Mouse (Mus musculus) thymus, postnatal 25 days (tissue): ENCODE data around the gene Mchr1.
A peak's percentile ranks its signal among the peaks of the same experiment; 100 is the strongest.

Source experiments
- DNase-seq: peaks from one replicate; pipeline ENCODE4 v3.0.0; 2022

Mchr1 gene

DNA sequence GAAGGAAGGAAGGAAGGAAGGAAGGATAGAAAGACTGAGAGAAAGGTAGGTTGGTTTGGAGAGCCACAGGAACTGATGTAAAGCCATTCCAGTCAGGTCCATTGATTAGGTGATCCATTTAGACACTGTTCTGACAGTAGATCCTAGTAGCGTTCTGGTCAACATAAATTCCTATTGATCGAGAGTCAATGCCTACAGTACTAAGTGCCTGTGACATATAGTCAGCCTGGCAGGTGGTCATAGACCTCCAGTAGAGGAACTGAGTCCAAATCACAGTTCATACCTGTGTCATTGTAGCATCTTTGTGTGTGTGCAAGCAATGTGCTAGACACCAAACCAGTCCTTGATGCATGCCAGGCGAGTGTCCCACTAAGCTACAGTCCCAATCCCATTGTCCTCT, 7.0 kb upstream of the Mchr1 start:
- no peak for DNase-seq

DNA sequence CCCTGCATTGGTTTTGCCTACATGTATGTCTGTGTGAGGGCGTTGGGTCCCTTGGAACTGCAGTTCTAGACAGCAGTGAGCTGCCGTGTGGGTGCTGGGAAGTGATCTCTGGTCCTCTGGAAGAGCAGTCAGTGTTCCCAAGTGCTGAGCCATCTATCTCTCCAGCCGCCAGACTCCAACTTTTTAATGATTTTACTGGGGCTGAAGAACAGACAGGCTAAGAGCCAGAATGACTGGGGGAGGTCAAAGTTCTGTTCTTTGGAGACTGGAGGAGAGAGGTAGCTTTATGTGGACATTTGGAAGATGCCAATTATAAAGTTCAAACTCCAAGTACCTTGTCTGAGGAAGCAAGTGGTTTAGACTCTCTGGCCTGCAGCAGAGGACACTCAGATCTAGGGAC, 5.5 kb upstream of the Mchr1 start:
- no peak for DNase-seq

DNA sequence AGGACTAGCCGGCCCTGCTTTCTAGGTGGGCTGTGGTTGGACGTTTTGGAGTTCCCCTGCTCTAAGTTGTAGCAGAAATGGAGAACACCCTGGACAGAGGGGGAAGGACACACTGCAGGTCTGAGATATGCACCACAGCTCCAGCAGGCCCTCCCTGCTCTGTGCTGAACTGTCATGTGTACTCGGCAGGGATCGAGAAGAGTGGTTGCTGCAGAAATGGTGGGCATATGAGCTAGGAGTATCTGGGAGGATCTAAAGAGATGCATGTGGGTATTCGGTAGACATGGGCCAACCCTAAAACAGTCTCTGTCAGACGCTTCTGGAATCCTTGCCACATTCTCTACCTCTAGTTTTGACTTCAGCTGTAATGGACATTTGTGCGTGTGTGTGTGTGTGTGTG, 4.0 kb upstream of the Mchr1 start:
- no peak for DNase-seq

DNA sequence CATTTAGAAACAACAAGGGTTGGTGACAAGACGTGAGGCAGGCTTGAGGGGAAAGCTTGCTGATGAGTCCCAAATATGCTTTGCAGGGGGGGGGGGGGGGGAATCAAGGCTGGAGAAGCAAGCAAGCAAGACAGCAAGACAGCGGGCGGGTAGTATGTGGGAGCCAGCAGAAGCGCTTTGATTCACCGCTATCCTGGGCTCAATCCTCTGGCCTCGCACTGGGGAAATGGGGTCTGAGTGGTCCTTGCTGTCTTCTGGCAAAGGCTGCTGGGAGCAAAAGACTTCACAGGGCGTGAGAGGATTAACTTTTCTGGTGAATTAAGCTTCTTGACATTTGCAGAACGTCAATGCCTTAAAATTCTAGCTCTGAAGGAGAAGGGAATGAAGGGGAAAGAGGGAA, 763 bp downstream of the Mchr1 start:
- no peak for DNase-seq

DNA sequence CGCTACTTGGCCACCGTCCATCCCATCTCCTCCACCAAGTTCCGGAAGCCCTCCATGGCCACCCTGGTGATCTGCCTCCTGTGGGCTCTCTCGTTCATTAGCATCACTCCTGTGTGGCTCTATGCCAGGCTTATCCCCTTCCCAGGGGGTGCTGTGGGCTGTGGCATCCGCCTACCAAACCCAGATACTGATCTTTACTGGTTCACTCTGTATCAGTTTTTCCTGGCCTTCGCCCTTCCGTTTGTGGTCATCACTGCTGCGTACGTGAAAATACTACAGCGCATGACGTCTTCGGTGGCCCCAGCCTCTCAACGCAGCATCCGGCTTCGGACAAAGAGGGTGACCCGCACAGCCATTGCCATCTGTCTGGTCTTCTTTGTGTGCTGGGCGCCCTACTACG, 2.2 kb downstream of the Mchr1 start:
- DNase-seq, result no peak

DNA sequence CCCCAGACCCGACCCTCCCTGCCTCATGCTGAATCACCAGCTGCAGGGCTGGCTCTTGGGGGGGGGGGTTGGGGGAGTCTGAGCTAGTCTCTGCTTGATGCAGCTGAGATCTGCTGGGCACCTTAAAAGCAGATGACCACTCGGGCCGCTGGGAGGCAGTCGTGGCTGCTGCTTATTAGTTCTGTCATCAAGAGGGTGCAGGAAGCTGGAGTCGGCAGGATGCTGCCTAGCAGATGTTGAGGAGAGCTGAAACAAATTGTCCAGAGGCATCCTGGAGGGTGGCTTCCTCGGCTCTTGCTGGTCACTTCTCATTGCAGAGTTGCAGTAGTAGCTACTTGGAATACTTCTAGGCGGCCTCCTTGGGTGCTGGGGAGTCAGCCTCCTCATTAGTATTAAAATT, 4.0 kb downstream of the Mchr1 start:
- DNase-seq, result peak; percentile 14

DNA sequence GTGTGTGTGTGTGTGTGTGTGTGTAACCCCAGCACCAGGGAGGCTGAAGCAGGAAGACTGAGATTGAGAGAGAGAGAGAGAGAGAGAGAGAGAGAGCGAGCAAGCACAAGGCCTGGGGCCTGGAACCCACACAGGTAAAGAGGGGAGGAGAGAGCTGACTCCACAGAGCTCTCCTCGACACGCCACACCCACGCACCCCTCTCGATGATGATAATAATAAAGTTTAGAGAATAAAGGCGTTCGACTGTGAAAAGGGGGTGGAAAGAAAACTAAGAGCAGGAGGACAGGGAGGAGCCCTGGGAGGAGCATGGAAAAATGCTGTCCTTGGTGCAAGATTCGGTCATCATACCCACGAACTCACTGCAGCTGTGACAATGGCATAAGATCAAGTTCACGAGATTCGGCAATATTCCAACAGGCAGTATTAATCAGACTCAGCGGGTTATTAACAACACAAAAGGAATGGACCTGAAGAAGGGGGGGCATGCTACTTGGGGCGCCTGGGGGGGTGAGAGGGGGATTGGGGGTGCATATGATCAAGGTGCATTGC, 4.6 kb downstream of the Mchr1 start:
- DNase-seq, result no peak

DNA sequence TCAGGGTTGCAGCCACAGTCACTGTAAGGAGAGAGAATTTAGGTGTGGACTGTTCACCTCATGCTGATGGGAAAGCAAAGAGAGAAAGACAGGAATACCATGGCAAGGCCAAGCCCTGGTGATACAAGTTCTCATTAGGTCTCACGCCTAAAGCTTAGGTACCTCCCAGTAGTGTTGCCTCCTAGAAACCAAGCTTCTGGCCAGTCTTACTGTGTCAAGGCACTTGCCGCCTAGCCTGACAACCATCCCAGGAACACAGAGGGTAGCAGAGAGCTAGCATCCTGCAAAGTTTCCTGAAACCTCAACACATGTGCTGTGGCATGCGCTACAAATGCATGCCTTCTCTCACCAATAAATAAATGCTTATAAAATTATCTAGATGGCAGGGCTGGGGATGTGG, 11.6 kb downstream of the Mchr1 start:
- DNase-seq, result no peak

DNA sequence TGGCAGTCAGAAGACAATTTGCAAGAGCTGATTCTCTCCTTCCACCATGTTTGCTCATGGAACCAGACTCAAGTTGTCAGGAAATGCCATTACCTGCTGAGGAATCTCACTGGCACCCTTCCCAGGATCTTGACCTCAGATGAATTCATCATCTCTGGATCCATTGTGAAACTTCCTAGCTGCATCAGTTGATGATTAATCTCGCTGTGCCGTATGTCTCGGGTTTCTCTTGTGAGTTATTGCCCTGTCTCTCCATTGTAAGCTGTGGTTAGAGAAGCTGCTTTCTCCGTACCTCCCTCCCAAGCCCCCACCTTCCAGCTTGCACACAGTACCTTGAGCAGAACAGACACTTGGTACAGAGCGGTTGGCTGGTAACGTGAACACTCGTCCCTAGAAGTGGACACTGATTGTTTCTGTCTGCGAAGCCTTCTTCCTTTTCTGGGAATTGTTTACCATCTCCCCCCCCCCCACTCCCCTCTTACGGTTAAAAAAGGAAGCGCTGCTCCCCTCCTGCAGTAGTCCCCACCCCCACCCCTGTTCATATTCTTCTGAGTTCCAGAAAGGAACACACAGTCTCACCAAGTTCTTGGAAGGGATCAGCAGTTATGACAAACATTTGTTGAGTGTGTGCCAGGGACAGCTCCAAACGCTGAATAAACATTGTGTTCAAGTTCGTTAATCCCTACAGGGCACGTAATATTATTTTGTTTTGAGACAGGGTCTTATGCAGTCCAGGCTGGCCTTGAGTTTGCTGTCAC, 12.5 kb downstream of the Mchr1 start:
- DNase-seq, result no peak

DNA sequence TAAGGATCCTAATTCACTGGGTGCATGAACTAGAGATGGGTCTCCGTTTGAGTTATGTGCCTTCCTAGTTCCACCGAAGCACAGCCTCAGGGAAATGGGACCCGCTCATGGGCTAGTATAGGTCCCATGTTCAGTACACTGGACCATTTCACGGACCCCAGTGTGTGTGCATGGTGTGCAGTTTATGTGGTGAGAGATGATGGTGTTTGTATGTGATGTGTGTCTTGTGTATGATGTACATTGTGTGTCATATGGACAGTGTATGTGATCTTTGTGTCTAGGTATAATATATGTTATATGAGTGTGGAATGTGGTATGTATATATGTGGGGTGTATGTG, 13.0 kb downstream of the Mchr1 start:
- no peak for DNase-seq

DNA sequence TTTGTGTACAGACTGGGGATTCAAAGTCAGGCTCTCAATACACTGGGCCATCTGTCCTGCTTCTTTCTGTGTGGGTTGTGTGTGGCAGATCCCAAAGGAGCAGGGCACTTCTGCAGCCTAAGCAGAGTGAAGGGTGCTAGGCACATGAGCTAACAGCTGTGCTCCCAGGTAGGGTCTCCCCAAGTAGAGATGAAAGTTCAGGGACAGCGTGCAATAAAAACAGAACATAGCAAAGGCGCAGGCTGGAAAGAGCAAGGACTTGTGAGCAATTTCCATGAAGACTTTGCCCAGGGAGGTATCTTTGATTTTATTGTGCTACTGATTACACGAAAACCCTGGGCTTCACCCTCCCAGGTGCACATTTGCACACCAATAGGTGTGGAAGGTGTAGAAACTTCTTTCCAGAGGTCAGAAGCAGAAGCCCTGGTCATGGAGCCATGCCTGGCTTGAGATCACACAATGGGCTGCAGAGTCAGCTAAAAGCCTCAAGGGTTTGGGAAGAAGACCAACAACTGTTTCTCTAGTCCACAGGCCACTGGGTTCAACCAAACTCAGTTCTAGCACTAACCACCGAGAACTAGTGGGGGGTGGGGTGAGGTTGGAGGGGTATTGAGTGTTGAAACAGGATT, 13.8 kb downstream of the Mchr1 start:
- no peak for DNase-seq

DNA sequence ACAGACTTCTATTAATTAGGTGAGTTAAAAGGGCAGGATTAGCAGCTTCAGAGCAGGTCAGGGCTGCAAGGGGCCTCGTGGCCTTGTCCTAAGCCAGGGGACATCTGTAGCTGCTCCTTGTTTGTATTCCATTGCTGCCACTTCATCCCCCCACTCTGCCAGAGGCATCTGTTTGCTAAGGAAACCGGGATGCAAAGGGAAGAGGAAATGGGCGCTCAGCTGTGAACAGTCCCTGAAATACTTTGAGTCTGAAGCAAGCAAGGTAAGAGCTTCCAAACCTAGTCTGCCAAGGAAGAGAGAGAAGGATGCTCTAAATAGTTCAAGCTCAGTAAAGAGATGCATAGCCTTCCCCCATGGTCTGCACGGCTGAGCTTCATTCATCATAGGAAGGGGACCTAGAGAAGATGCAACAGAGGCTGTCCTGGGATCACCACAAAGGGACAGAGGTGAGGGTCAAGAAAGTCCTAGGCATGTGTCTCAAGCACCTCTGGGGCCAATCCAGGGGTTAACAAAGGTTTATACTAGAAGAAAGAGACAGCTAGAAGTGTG, 17.4 kb downstream of the Mchr1 start:
- DNase-seq, result no peak

DNA sequence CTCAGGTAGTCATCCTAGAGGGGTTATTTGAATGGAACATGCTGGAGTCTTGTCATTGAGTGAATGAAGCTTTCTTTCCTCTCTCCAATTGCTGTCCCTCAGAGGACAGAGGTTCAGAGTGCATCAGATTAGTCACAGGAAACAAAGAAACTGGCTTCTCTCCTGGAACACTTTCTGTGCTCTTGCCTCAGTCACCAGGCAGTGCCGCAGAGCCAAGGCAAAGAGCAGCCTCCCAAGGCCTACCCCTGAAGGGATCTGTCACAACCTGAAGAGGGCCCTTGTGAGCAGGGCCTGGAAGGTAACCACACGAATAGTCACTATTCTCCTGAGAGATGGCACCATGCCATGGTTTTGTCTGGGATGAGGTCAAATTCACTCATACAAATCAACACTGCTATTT, 18.3 kb downstream of the Mchr1 start:
- no peak for DNase-seq

DNA sequence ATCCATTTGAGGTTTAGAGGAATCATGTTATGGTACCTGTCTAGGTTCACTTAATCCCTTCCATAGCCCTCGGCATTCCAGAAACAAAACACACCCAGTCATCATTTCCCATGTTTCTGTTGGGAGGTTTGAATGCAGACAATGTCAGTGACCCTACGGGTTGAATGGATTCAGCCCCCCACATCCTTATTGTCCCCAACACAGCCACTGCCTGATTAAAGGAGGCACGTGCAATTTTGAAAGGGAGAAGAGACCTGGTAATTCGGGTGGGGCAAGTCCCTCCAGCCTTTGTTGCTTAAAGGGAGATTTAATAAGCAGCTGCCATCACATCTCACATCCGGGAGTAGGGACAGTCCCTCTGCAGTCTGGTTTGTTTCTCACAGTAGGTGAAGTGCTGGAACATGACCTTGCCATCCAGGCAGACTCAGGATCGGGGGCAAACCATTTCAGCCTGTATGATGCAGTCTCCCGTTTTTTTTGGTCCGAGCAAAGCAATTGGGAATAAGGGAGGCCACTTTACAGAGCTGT, 18.9 kb downstream of the Mchr1 start:
- DNase-seq, result no peak

DNA sequence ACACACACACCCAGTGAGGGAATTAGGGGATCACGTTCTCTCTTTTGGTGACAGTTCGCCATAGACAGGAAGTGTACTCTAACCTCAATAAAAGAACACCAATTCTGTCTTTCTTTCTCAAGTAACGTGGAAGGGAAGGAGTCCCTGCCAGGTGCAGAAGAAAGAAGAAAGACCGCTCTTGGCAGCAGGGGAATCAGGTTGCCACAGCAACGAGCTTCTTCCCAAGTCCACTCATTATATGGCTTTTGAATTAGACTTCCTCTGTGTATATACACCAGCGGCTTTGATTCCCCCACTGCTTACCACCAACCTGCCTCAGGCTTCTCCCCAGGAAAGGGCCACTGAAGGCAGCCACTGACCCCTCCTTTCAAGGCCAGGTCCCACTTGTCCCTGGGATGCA, 19.8 kb downstream of the Mchr1 start:
- DNase-seq, result no peak

DNA sequence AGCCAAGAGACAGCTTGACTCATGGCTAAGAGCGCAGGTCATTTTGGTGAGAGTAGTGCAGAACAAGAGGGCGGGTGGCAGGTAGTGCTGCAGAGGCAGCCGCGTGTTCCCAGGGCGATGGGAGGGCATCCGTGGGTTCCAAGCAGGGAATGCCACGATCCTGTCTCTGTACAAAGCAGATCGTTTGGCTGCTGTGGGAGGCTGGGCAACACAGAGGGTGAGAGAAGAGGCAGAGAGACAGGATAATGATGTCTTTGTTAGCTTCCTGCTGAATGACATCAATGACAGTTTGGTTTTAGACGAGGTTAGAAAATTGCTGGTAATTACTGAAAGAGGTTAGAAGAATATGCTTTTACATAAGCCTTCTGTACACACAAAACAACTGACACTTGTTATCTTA, 23.0 kb downstream of the Mchr1 start:
- no peak for DNase-seq

DNA sequence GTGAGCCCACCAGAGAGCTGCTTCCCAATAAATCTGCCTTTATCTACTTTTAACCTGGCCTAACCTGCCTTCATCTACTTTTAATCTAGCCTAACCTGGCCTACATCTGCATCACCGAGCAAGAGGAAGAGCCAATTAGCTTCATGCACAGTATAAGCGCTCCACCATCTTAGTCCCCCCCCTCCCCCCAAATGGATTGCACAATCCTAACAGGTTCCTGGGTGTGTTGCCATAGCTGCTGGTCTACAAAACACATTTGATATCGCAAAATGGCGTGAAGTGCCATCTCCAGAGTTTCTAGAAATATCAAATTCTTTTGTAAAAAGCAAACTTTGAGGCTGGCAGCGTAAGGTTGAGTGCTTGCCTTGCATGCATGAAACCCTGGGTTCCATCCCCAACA, 24.0 kb downstream of the Mchr1 start:
- no peak for DNase-seq

DNA sequence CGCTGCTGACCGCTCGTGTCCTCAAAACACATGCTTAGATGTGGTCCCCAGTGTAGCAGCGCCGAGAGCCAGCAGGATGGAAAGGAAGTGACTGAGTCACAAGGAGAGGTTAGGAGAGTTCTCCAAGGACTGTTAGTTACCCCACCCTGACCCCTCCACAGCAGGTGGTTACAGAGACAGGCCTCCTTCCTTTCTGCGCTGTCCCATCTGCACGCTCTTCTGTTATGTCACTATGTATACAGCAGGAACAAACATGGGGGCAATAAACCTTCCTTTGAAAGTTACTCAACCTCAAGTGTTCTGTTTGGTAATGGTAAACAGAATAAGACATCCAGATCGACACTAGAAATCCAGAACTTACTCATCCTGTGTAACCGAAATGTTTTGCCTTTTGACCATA, 24.9 kb downstream of the Mchr1 start:
- DNase-seq, result no peak

DNA sequence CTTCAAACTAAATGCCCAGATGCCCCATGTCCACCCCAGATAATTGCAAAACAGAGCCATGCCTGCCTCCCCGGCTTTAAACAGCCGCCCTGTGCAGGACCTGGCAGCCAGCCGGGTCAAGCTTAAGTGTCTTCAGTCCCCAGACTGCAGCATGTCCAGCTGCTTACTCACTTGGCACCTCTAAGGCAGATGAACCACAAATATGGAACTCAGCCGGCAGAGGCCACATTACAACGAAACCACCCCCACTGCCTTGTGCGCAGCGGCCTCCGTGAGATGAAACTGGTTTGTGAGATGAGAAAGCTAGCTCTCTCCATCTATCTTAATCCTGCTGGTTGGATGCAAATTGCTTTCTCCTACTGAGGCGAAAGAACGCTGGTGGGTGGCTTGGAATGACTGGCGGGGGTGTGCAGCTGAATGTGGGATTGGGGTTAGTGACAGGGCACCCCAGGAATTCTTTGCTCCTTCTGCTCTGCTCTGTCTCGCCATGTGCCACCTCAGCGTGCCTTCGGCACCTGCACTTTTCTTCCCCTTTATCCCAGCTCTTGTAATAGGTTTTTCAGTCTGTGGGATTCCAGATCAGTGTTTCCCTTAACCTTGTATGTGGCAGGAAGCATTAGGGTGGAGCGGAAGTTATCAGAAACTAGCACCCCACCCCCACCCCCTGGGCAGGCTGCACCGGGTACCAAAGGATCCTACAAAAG, 29.2 kb downstream of the Mchr1 start:
- DNase-seq, result no peak

DNA sequence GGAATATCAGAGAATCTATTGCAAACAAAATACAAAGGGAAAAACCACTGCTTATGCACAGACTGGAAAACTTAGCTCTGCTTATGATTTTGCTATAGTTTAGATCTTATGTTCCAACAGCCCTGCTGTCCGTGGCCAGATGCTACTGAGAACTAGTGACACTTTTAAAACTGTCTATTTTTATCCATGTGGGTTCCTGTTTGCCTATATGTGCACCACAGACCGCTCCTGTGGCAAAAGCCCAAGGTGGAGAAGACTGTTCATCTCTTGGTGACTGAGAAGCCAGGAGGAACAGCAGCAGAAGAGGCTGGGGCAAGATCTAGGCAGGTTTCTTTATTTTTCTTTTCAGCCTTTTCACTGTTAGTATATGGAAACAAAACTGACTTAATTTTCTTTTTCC, 32.1 kb downstream of the Mchr1 start:
- no peak for DNase-seq

DNA sequence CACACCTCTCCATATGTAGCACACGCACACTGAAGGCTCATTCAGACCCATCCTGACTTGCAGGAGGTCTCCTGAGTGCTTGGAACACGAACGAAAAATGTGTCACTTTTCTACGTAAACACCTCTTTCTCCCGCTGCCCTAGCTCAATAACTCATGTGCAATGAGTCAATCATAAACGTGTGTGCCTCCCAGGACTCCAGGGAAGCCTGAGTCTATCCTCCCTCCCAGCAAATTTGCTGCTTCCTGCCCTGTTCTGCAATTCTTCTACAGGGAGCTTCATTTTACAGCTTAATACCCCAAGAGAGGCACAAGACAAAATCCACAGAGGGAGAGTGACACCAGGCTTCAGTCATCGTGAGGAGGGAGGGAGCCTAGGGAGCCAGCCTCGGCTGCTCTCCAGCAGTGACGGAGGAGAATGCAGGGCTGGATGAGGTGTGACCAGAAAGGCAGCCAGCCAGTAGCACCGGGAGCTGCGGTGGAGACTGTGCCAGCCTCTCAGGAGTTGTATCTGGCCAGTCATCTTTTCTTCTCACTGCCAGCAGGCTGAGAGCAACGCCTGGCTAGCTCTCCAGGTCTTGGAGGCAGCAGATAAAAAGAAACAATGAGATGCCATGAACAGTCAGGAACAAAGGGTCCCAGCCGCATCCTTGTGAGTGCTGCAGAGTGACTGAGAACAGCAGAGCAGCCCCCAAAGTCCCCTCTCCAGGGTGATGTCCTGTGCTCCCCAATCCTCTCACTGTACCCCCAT, 37.2 kb downstream of the Mchr1 start:
- no peak for DNase-seq

DNA sequence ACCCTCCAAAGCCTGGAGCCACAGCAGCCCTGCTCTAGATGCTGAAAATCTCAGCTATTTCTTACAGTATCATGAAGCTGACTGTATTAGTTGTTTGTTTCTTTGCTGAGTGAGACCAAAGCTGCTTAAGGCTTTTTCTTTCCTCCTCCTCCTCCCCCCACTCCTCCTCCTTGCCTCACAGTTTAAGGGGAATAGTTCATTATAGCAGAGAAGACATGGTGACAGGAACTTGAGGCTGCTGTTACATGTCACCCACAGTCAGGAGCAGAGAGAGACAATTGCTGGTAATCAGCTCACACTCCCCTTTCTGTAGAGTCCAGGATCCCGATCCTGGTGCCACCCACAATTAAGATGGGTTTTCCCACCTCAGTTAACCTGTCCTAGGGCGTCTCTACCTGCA, 38.1 kb downstream of the Mchr1 start:
- DNase-seq, result no peak

DNA sequence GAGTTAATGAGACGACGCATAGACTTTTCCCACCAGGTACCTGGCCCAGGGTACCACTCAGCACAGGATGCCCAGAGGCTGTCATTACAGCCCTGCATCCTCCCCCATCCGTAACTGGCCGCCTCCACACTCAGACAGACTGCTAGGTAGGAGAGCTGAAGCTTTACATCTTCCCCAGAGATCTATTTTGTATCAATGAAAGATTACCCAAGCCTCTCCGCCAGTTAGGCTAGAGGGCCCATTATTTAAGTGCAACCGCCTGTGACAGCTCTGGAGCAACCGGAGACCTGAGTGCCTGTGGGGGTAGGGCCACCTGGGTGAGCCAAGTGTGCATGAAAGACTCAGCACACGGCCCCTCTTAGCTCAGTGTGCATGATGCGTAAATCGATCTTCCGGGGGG, 42.6 kb downstream of the Mchr1 start:
- DNase-seq, result no peak
